Mouse (Mus musculus): ENCODE measurements at regions not wholly inside any gene's neighbourhood (a gene's known extent, or its start where the extent isn't known, plus 50 kb on each side); places are given as distances from the start of the nearest gene placed in this dataset.
"Not testable (repeated sequence)": the region's sequence is repeated elsewhere in the genome, so short reads cannot be mapped to it uniquely, and the experiment has no call there.

DNA sequence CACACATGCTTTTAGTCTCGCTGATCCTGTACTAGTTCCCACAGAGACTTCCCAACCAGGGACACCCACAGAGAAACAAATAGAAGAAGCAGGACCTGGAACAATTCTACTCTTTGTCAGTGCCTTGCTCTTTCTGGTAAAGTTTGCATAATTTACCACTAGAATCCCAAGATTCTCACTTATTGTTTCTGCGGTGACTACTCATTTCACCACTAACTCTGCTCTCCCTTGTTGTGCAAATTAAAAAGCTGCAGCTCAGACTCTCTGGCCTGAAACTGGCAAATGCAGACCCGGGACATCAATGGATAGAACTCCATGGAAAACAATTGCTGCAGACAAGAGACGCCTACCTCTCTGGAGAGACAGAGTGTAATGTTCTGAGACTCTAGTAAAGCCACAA is 348.4 kb upstream of the Tbl1xr1 start:
- no peak for DNase-seq (ENCODE audit: low read depth, low spot score)

DNA sequence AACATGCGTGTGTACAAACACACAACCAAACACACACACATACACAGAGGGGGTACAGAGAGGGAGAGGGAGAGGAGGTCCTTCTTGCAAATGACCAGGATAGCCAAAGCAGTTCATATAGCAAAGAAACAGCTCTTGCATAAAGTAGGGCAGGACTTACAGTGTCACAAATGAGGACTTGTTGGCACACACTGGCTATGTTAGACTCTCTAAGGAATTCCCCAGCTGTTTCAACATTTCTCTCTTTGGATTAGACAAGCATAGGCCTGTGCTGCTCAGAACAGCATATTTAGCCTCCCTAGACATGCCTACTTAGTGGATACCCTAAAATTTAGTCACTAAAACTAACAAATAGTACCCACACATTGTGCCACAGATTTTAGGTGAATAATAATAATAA is 347.1 kb upstream of the Tbl1xr1 start:
- no peak for DNase-seq (ENCODE audit: low read depth, low spot score)

GRCm38 (mm10) chr3:21735688-21736087 is 340.8 kb upstream of the Tbl1xr1 start:
- not testable (repeated sequence) for DNase-seq (ENCODE audit: low read depth, low spot score)

DNA sequence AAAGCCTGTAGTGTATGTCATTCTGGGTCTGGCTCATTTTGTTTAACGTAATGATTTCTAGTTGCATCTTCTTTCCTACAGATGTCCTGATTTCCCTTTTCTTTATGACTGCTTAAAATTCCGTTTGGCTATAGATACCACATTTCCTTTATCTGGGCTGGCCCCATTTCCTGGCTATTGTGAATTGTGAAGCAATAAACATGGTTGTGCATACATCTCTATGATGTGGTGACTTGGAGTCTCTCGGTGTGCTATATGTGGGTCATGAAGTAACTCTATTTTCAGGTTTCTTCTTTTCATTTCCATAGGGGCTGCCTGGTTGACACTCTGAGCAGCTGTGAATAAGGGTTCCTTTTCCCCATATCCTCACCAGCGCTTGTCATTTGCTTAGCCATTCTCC is 336.7 kb upstream of the Tbl1xr1 start:
- no peak for DNase-seq (ENCODE audit: low read depth, low spot score)

DNA sequence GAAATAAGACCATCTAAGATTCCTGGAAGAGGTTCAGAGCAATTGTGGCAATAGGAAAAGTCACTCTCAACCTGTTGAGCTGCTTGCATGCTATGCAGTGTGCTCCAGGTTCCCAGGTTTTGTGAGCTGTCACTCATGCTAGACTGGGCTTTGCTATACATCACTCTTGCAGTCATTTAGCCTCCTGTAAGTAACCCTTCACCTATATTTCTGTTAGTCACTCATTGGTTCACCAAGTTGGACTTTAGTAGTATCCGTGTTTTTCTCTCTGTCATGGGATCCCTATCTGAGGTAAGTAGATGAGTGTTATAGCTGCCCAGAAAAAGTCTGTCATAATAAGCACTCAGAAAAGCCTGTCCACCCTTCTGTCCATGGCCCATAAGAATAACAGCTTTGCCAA is 332.3 kb upstream of the Tbl1xr1 start:
- no peak for DNase-seq (ENCODE audit: low read depth, low spot score)

- no peak for DNase-seq (ENCODE audit: low read depth, low spot score)
Measured at GRCm38 (mm10) chr3:21760516-21761218, 315.8 kb upstream of the Tbl1xr1 start.

GRCm38 (mm10) chr3:21761219-21761600 is 315.2 kb upstream of the Tbl1xr1 start:
- no peak for DNase-seq (ENCODE audit: low read depth, low spot score)

GRCm38 (mm10) chr3:21761909-21762308 is 314.5 kb upstream of the Tbl1xr1 start:
- DNase-seq (ENCODE audit: low read depth, low spot score), result no peak

- DNase-seq (ENCODE audit: low read depth, low spot score), result no peak
Measured at GRCm38 (mm10) chr3:21768081-21768480, 308.4 kb upstream of the Tbl1xr1 start.

DNA sequence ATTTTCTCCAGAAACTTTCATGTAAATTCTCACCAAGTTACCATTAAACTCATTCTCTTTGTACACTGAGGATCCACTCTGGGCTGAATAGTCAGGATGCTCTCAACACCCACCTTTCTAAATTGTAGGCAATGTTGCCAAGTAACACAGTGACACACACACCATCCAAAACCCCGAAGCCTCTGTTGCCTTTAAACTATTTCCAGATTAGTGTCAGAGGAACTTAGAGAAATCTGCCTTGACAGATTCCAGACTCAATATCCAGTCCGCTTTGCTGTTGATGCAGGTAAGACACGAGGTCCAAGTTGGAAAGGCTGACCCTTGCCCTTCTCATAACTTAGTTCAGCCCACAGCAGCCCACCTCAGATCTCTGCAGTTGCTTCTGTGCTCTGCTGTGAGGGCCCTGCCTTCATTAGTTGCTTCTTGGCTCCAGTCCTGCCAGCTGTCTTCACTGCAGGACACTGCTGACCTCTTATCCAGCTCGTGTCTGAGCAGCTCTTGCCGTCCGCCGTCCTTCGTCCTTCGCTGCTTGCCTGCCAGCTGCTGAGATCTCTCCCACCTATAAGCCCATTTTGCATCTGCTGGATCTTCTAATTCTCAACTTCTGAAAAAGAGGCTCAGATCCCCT is 306.4 kb upstream of the Tbl1xr1 start:
- peak; percentile 2 for DNase-seq (ENCODE audit: low read depth, low spot score)

GRCm38 (mm10) chr3:21771752-21772298 is 304.6 kb upstream of the Tbl1xr1 start:
- no peak for DNase-seq (ENCODE audit: low read depth, low spot score)

DNA sequence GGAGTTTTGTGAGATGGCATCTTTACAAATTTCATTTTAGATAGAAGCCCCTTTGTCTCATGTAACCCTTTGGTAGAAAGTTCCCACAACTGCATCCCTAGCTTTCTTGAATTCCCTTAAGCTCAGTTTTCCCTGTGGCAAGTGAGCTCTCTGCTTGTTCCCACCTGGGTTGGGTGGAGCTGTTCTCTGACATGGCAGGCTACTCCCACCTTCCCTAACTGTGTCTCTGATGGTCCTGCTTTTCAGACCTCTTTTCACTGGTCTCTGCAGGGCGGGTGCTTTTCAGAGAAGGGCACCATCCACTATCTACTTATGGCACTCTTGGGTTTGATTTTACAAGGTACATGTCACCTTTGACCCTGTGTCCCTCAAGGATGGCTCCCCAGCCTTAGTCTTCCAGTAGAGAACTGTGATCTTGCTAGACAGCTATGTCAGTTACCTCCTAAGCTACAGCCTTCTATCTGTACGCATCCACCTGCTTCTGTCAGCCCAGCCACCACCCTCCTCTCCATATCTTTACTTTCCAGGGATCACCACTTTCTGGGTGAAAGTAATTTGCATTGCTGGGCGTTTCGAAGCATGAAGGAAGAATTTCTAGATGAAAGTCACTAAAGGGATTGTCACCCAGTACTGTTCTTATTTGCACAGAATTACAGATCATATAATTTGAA is 302.1 kb upstream of the Tbl1xr1 start:
- no peak for DNase-seq (ENCODE audit: low read depth, low spot score)

- no peak for DNase-seq (ENCODE audit: low read depth, low spot score)
Measured at GRCm38 (mm10) chr3:21778789-21779188, 297.7 kb upstream of the Tbl1xr1 start.

- no peak for DNase-seq (ENCODE audit: low read depth, low spot score)
Measured at GRCm38 (mm10) chr3:21791983-21792631, 284.3 kb upstream of the Tbl1xr1 start.

DNA sequence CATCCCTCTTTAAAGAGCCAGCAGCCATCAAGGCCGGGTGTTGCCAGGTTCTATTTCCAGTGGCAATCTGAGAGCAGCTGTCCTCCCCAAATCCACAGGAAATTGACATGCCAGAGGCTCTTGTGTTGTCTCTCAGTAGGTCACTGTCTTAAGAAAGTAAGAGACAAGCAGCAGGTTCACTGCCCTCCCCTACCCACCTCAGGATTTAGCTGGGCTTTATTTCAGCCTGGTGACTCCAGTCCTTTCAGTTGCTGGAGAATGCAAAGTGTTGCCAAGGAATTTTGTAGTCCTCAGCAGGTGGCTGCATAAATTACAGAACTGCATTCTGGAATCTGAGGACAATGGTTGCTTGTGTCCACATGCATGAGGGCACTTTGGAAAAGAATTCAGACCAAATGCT is 278.3 kb upstream of the Tbl1xr1 start:
- no peak for DNase-seq (ENCODE audit: low read depth, low spot score)

DNA sequence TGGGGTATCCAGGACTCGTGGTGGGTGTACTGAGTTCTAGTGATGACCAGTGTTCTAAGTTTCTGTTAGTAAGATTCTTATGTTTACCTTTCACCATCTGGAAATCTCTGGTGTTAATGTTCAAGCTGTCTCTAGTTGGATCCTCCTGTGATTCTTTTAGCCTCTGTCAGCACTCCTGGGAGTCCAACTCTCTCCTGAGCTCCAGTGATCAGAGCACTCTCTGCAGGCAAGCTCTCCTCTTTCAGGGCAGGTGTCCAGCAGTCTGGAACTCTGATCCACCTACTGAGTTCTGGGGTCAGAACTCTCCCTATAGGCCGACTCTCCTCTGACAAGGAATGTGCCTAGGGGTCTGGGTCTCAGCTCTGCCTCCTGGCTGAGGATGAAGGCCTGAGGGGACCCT is 272.6 kb upstream of the Tbl1xr1 start:
- not testable (repeated sequence) for DNase-seq (ENCODE audit: low read depth, low spot score)

DNA sequence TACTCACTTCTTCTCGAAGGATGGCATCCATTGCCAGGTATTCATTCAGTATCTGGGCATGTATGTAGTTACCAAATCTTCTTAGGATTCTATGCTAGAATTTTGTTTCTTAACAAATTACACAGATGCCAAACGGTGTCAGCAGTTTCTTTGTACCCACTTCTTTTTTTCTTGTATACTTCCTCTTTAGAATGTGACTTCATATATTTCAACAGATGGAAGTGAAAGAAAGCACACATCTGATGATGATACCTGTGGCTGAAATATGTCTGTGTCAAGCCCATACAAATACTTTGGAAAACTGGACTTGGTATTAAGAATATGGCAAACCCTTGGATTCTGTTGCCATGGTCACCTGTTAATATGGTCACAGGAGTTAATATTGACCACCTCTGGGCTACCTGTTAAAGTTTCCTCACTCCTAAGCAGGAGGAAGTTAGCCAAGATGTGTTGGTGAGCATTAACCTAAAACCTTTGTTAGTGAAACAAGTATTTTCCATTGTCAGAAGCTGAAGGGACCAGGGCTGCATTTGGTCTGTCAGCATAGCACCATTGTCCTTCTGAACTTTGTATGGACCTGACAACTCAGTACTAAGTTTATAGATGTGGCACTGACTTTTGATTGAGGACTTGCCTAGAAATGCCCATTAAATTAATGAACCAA is 269.8 kb upstream of the Tbl1xr1 start:
- no peak for DNase-seq (ENCODE audit: low read depth, low spot score)

GRCm38 (mm10) chr3:21808539-21808938 is 267.9 kb upstream of the Tbl1xr1 start:
- DNase-seq (ENCODE audit: low read depth, low spot score), result no peak

DNA sequence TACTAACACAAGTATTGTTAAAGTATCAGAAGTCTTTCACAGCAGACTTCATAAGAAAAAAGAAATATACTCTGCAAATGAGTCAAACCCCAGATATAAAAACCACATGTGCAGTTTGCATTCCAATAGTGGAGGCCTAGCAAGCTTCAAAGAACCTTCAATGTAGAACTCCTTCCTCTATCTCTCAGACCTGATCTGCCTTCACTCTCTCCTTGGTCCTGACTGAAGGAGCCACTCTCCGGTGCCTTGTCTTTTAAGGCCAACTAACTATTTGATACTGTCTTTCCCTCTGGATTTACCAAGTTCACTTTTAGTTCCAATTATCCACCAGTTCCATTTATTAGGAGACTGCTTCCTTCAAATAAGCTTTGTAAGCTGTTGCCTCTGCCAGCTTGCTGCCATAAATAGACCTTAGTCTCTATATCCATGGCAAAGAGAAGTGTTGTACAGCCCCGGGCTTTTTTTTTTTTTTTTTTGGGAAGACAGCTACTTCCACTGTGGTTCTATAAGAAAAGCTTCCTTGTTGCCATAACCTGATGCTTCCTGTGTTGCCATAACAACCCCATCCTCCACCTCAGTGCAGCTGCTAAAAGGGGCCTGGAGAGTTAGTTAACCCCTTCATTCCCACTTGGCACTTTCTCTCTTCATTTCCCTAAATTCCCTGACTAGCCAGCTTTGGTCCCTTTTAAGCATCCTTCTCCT is 266.5 kb upstream of the Tbl1xr1 start:
- DNase-seq (ENCODE audit: low read depth, low spot score), result no peak

GRCm38 (mm10) chr3:21813401-21813800 is 263.1 kb upstream of the Tbl1xr1 start:
- no peak for DNase-seq (ENCODE audit: low read depth, low spot score)

Measured in retina, adult 2 months (tissue).